Mouse (Mus musculus): ENCODE measurements around the gene Col13a1. TPM values are rescaled to one million over a fixed set of nuclear protein-coding genes. Genes with fewer than 3 reads are reported as not detected.

The Col13a1 gene
- polyA plus RNA-seq, 1 experiment from 2014 or later: 20.6 TPM

DNA sequence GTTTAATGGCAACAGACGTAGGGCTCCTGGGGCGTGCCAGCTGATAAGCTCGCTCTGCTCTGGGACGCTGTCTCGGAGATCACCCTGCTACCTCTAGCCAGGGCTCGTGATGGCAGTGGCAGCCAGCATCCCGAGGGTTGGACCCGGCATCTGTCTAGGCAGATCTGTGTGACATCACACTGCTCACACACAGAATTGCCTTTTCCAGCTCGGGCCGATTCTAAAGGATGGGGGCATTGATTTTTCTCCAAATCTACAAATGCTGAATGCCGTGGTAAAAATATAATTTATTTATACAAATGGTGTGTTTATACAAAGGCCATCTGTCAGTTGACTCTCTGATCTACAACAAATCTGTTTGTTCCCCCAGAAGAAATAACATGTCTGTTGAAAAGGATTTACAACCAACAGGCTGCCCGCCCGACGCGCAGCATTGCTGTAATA lies 180.8 kb downstream of the Col13a1 start:
- 63% methylated on average over 15 of the region's 15 CpGs for WGBS
- no peak for ATAC-seq (ENCODE audit: insufficient number of reproducible peaks, low FRiP score)

DNA sequence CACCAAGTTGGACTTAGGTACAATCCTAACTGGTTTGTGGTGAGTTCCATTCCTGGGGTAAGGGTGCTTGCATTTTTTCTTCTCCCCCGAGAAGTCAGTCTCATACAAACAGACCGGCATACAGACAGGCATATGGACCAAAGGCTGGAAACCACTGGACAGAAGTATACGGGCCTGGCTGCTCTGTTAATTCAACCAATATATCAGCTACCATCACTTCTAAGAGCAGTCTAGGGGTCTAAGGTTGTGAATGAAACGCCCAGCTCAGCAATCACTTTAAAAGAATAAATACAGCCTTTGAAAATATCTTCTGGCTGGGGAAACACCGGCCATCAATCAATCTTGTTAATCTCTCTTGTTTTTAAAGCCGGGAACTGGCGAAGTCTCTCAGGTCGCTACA lies 183.4 kb downstream of the Col13a1 start:
- Histone ChIP-seq H3K36me3 (no peaks in the 10 kb centered on the region), H3K4me1 (replicated peaks) (no peaks in the 10 kb centered on the region), H3K27ac (ENCODE audit: poor library complexity, severe bottlenecking) (no peak overlapping the region), H3K4me3 (no peak overlapping the region), H3K4me2 (no peak overlapping the region), H3K9me3 (replicated peaks) (peaks cover 4% of the 10 kb centered on the region), H3K9ac (no peak overlapping the region), H3K27me3 (replicated peaks) (no peaks in the 10 kb centered on the region)
- WGBS: 43% methylated on average over 8 of the region's 8 CpGs
- no peak for ATAC-seq (ENCODE audit: insufficient number of reproducible peaks, low FRiP score)

More for the DNA sequence above, 180.8 kb downstream of the Col13a1 start:
- Histone ChIP-seq H3K27ac (ENCODE audit: poor library complexity, severe bottlenecking) (no peak overlapping the region), H3K4me1 (replicated peaks) (no peaks in the 10 kb centered on the region), H3K4me3 (no peak overlapping the region), H3K4me2 (no peak overlapping the region), H3K36me3 (no peaks in the 10 kb centered on the region), H3K9me3 (replicated peaks) (peaks cover 6% of the 10 kb centered on the region), H3K27me3 (replicated peaks) (no peaks in the 10 kb centered on the region), H3K9ac (no peak overlapping the region)

DNA sequence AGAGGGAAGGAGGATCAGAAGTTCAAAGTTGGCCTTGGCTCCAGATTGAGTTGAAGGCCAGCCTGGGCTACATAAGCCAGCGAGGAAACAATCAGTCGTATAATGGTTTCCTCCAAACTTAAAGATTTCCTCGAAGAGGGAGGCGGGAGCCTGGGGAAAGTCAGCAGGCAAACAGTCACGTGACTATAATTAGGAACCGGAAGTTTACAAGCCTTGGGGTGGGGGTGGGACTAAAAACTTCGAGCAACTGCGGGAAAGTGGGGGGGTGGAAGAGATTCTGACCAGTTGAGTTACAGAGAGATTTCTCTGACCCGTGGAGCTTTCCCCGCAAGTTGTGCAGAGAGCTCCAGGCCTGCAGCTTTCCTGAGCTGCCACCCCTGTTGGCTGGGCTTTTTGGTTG lies 183.9 kb downstream of the Col13a1 start:
- WGBS: 58% methylated on average over 10 of the region's 10 CpGs

GRCm38 (mm10) chr10:61793015-61793414 lies 185.9 kb downstream of the Col13a1 start:
- no peak for ATAC-seq (ENCODE audit: insufficient number of reproducible peaks, low FRiP score)
- Histone ChIP-seq H3K9me3 (replicated peaks) (no peaks in the 10 kb centered on the region), H3K27ac (ENCODE audit: poor library complexity, severe bottlenecking) (no peak overlapping the region), H3K4me1 (replicated peaks) (no peaks in the 10 kb centered on the region), H3K4me2 (no peak overlapping the region), H3K27me3 (replicated peaks) (no peaks in the 10 kb centered on the region), H3K4me3 (no peak overlapping the region), H3K9ac (no peak overlapping the region), H3K36me3 (no peaks in the 10 kb centered on the region)
- 52% methylated on average over 8 of the region's 8 CpGs for WGBS

More for the DNA sequence above, 183.9 kb downstream of the Col13a1 start:
- no peak overlapping the region for H3K9ac ChIP-seq
- no peak for ATAC-seq (ENCODE audit: insufficient number of reproducible peaks, low FRiP score)
- H3K4me3 ChIP-seq: no peak overlapping the region
- H3K27ac ChIP-seq (ENCODE audit: poor library complexity, severe bottlenecking): no peak overlapping the region
- H3K4me2 ChIP-seq: no peak overlapping the region
- no peaks in the 10 kb centered on the region for H3K4me1 ChIP-seq (replicated peaks)
- no peaks in the 10 kb centered on the region for H3K27me3 ChIP-seq (replicated peaks)
- H3K36me3 ChIP-seq: no peaks in the 10 kb centered on the region
- H3K9me3 ChIP-seq (replicated peaks): no peaks in the 10 kb centered on the region

DNA sequence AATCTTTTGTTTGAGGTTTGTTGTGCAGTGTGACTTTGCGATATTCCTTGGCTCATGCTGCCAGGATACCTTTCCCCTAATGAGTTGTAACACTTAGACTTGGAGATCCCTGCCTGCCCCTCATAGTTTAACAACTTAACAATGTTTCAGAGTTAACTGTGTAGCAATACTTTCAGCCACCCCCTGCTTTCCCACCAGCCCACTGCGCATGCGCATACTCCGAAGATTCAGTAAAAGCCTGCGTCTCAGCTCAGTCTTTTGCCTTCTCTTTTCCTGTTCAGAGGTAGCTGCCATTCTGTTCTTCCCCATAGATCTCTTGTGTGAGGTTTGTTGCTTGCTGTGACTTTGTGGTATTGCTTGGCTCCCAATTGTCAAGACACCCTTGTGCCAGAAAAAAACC lies 190.4 kb downstream of the Col13a1 start:
- WGBS: 96% methylated on average over 5 of the region's 5 CpGs
- no peak for ATAC-seq (ENCODE audit: insufficient number of reproducible peaks, low FRiP score)

More for the DNA sequence above, 190.4 kb downstream of the Col13a1 start:
- no peak overlapping the region for H3K4me3 ChIP-seq
- H3K9ac ChIP-seq: no peak overlapping the region
- H3K36me3 ChIP-seq: no peaks in the 10 kb centered on the region
- H3K27ac ChIP-seq (ENCODE audit: poor library complexity, severe bottlenecking): no peak overlapping the region
- H3K4me1 ChIP-seq (replicated peaks): peaks cover 12% of the 10 kb centered on the region; the same call in 1 of the 2 replicates
- no peaks in the 10 kb centered on the region for H3K27me3 ChIP-seq (replicated peaks)
- H3K4me2 ChIP-seq: no peak overlapping the region
- H3K9me3 ChIP-seq (replicated peaks): no peaks in the 10 kb centered on the region

Other genes with a start within 250 kb of the Col13a1 start
- 72.7 and 76.0 TPM in 2 replicates for gene H2afy2, start 195.0 kb downstream of the Col13a1 start, polyA plus RNA-seq (2016; fragmentation: Nextera tagmentation; extraction: Ambion mirVana)
- gene Neurog3, start 154.0 kb upstream of the Col13a1 start, polyA plus RNA-seq (2016; fragmentation: Nextera tagmentation; extraction: Ambion mirVana): not detected in 2 replicates
- gene Fam241b, start 164.8 kb upstream of the Col13a1 start, polyA plus RNA-seq (2016; fragmentation: Nextera tagmentation; extraction: Ambion mirVana): 3.7 and 4.1 TPM in 2 replicates